Mouse (Mus musculus) left cerebral cortex, postnatal 25 days (tissue): Measurements from ENCODE around the gene Obscn. TPM values are rescaled to one million over a fixed set of nuclear protein-coding genes. Genes with fewer than 3 reads are reported as not detected.

Source experiments
- DNase-seq, 2 experiments: peaks; one replicate each; pipeline ENCODE4 v3.0.0; 2022; ENCODE audit warnings: low spot score in 2 of 2, mixed read lengths in 1 of 2
- intact Hi-C: fragments of 180-260 bp; cut with DNase I; formaldehyde crosslinking; loops from one replicate; pipeline ENCODE4 v1.15.1; 2025
- total RNA-seq, 2 experiments: library from RNA; stranded (reverse); gene quantifications; 2 replicates each; pipeline ENCODE4 v1.2.3; 2021

Obscn gene
- total RNA-seq, result 1 to 10 TPM; 1.2 to 1.5 TPM

GRCm38 (mm10) chr11:59135904-59136452, at the start of gene Obscn:
TSS of gene Obscn (minus strand) at chr11:59136402.
- peak in 1 of 2 experiments; percentile 10 for DNase-seq
- intact Hi-C loops, result no loop called here

DNA sequence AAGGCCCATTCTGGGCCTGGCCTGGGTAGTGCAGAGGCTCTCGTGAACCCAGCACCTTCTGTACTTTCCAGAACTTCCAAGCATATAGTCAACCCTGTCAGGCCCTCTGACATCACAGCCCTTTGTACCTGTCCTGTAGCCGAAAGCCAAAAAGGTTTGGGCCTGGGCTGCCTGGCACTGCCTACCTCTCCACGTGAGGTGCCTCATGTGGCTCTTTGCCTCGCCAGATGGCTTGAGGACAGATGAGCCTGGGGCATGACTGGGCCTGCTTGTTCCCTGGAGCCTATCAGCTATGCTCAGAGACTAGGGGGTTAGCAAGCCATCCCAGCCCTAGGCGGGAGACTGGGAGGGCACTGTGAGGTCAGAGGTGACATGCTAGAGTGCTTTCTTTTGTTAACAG, 49.3 kb upstream of the Obscn start:
- intact Hi-C loops, result no loop called here
- no peak for DNase-seq

- intact Hi-C loops, result loop anchor here (2.0 to 5.0 kb wide), 2 partner anchors 85 to 217 kb away; no protein-coding TSS in a partner anchor
- peak; percentile 46 to 56 for DNase-seq
These were observed 47.6 kb upstream of the Obscn start for GRCm38 (mm10) chr11:59183821-59184220.

- peak in 1 of 2 experiments; percentile 27 for DNase-seq
- intact Hi-C loops, result loop anchor here (2.0 to 5.0 kb wide), 2 partner anchors 84 to 216 kb away; no protein-coding TSS in a partner anchor
These were observed 46.7 kb upstream of the Obscn start, which contains the start of gene Gjc2 for GRCm38 (mm10) chr11:59182864-59183331. TSS of gene Gjc2 (minus strand) at chr11:59183213.

DNA sequence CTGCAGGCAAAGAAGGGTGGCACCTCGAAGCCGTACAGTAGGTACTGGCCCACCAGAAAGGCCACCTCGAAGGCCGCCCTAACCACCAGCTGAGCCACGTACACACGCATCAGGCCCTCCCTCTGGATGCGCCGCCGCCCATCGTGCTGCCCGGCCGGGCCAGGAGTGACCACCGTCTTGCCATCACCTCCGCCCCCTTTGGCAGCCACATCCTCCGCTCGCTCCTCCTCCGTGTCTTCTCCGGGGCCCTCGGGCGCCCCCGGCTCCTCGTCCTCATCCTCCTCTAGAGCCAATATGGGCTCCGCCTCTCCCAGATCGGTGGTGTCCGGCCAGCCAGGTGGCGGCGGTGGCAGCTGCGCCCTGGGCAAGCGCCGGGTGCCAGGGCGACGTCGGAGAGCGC, 40.7 kb upstream of the Obscn start:
- intact Hi-C loops, result no loop called here
- no peak for DNase-seq

- no peak for DNase-seq
- intact Hi-C loops, result no loop called here
These were observed 40.3 kb upstream of the Obscn start for GRCm38 (mm10) chr11:59176475-59176874.

GRCm38 (mm10) chr11:59174189-59174838, 38.1 kb upstream of the Obscn start:
- intact Hi-C loops, result loop anchor here (5.0 kb wide), 1 partner anchor 103 kb away; no protein-coding TSS in a partner anchor

DNA sequence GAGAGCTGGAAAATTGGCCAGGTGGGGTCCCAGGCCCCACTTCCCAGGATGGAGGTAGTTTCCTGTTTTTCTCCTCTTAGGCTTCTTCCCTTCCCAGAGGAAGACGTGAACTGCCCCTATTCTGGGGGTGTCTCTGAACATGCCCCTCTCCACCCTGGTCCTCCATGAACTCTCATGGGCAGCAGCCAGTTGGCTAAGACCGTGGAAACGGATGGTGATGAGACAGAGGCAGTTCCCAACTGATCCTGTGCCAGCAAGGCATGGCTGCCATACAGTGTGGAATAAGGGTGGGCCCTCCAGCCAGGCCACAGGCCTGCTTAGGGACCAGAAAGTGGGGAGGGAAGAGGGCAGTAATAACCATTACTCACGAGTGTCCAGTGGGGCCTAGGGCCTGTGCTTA, 34.3 kb upstream of the Obscn start:
- intact Hi-C loops, result loop anchor here (5.0 kb wide), 1 partner anchor 107 kb away; no protein-coding TSS in a partner anchor
- DNase-seq, result no peak

More at GRCm38 (mm10) chr11:59174189-59174838, 38.1 kb upstream of the Obscn start:
- DNase-seq, result no peak

- DNase-seq, result no peak
- intact Hi-C loops, result loop anchor here (5.0 kb wide), 1 partner anchor 107 kb away; no protein-coding TSS in a partner anchor
These were observed 33.6 kb upstream of the Obscn start for GRCm38 (mm10) chr11:59169807-59170206.

GRCm38 (mm10) chr11:59165616-59166241, 29.5 kb upstream of the Obscn start:
- DNase-seq, result no peak
- intact Hi-C loops, result no loop called here

GRCm38 (mm10) chr11:59164384-59164783, 28.2 kb upstream of the Obscn start:
- no peak for DNase-seq
- intact Hi-C loops, result no loop called here

DNA sequence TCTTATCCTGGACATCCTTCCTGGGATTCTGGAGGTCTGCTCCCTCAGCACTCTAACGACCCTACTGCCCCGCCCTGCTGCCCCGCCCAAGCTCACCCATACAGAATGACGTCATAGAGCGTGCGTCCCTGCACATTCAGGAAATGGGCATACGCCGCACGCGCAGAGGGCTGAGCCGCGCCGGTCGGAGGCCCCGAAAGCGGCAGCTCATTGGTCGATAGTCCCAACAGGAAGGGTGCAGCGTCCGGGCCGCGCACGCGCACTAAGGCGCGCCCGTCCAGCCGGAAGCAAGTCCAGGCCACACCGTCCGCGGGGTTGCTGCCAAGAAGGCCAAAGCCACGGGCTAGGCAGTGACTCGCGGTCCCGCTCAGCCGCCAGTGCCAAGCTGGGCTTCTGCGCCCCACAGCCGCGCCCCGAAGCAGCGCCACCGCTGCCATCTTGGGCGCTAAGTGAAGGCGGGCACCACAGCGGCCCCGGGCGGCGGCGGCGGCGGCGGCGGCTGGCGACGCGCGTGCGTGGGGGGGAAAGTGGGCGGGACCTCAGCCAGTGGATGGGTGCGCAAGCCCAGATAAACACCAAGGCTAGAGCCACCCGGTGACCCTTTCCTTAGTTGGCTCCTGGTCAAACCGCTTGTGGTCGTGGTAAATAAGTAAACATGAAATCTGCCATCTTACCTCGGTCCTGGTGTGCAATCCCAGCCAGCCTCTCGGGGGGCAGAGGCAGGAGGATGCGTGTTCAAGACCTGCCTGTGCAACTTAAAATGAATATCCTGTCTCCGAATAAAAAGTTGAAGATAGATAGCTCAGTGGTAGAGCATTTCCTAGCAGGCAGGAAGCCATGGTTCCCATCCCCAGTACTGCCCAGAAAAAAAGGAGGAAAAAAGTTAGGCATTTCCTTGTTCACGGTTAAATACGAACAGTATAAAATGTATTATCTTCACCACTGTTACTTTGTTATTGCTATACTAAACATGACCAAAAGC, 27.3 kb upstream of the Obscn start, which contains the start of gene Iba57:
TSS of gene Iba57 (minus strand) at position 485 of the 982 bp plus-strand sequence.
- intact Hi-C loops, result no loop called here
- peak; percentile 99 to 100 for DNase-seq

DNA sequence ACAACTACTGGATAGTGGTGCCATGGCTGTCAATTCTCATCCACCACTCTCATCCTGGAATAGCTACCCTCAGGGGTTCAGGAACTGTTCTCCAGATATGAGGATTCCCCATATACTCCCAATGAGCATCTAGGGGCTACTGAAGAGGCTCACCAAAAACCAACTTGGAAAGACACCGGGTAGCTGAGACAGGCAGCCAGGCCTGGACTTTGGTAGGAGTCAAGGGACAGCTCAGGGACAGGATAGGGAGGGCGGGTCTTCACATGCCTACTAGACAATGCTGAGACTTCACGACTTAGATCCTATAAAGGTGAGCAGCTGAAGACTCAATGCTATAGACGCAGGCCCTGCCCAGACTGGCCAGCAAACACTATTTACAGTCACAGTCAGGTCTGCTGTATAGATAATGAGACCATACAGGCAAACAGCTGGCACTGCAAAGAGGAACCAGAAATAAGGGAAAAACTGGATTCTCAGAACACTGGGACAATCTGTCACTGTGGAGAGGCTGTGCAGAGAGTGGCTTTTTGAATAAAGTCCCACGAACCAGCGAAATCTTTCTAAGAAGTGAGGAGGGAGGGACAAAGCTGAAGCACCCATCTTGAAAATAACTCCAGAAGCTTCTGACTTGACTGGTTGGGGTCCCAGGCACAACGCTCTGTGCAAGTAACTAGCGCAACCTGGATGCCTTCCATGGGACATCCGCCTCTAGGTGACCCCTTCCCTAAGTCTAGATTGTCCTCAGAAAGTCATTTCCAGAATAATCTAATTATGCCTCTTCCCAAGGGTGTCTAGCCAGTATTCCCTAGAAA, 26.4 kb upstream of the Obscn start:
- no peak for DNase-seq
- intact Hi-C loops, result no loop called here

DNA sequence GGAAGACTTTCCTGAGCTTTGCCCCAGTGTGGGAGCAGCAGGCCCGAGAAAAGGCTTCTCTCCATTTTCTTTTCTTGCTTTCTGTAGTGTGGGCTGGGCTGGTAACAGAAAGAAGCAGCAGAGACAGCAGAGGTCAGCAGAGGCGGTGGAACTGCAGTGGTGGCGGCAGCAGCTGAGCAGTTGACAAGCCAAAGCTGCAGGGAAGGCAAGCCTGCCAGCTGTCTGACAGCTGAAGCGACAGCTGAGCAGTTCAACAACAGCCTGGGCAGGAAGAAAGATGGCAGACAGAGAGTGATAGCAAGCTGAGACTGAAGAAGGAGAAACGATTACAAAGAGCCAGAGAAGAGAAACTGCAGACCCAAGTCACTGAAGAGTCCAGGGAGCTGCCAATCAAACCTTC, 25.2 kb upstream of the Obscn start:
- intact Hi-C loops, result no loop called here
- DNase-seq, result no peak

DNA sequence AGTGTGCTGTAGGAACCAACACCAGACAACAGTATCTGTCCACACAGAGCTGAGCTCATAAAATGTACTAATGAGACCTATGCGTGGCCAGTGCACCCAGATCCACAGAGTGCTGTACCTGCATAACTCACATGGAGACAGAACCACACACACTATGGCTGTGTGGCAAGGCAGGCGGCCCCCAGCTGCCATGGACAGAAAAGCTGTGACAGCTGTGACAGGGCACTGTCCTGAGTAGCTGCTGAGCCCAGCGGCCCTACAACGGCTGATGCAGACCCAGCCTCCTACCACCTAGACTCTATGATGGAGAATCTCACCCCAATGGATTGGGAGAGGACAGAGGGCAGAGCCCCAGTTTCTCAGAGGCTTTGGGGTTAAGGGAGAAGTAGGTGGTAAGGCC, 23.4 kb upstream of the Obscn start:
- intact Hi-C loops, result no loop called here
- no peak for DNase-seq

GRCm38 (mm10) chr11:59159099-59159498, 22.9 kb upstream of the Obscn start:
- DNase-seq, result no peak
- intact Hi-C loops, result no loop called here

DNA sequence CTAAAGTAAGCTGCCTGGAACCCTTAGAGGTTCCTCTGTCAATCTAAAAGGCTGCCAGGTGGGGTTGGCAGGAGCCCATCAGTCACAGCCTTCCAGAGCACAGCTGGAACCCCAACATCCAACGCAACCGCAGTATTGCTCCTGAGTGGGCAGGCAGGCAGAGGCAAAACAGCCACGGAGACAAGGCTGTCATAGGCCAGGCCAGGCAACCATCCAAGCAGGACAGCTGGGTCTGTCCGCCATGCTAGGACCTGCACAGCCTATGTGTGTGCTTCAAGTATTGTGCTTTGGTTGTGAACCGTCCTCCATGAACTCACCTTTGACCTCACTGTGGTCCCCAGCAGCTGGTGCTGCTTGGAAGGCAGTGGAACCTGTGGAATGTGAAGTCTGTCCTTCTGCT, 19.7 kb upstream of the Obscn start:
- intact Hi-C loops, result no loop called here
- DNase-seq, result no peak

DNA sequence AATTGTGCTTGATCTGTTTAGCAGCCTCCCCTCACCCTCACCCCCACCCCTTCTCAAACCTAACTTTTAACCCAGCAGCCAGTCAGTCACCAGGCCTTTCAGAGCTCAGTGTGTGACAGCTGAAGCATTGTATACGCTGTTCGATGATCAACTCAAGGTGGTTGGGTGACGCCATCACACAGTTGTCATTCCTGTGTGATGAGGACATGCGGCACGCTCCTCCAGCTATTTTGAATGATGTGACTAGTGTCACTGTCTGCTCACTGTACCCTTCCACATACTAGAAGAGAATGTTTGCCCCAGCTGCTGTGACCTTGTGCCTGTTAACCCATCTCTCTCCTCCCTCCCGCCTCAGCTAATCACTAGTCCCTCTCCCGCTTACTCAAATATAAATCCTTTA, 18.0 kb upstream of the Obscn start:
- intact Hi-C loops, result no loop called here
- no peak for DNase-seq

DNA sequence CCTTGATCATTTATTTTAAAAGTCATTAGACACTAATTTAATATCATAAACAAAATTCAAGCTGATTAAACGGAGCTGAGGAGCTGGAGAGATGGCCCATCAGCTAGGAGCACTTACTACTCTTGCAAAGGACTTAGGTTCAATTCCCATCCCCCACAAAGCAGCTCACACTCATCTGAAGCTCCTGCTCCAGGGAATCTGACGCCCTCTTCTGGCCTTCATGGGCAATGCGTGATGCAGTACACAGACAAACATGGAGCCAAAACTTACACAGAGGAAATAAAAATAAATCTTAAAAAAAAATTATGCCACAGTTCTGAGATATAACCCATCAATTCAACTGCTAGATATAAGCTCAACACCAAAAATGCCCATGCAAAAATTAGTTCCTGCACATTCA, 15.5 kb upstream of the Obscn start:
- intact Hi-C loops, result no loop called here
- DNase-seq, result no peak
